Mouse (Mus musculus) midbrain, embryonic 11.5 days (tissue): ENCODE data around the gene Fam81a. TPM values are rescaled to one million over a fixed set of nuclear protein-coding genes. Genes with fewer than 3 reads are reported as not detected.
A peak's percentile ranks its signal among the peaks of the same experiment; 100 is the strongest.

ENCODE experiments used
- ATAC-seq: fragments of 200-750 bp; cut with Nextera tagmentation; 2 replicates; pipeline ENCODE4 v1.8.0; 2017; ENCODE audit warnings: moderate TSS enrichment, moderate library complexity; ENCODE audit not compliant: low FRiP score
- DNase-seq: peaks from one replicate; pipeline ENCODE4 v3.0.0; 2015; ENCODE audit warnings: low spot score; ENCODE audit errors: missing footprints
- H3K27ac ChIP-seq: fragments of 300-500 bp; sonication (generic); 2 replicates; pipeline ENCODE4 v1.5.1; 2014; ENCODE audit warnings: low read depth, low read length
- H3K27me3 ChIP-seq: fragments of 300-500 bp; sonication (generic); 2 replicates; pipeline ENCODE4 v1.6.1; 2014; ENCODE audit warnings: mild to moderate bottlenecking, low read length, moderate library complexity, mixed read lengths; ENCODE audit not compliant: control insufficient read depth, insufficient read depth
- H3K36me3 ChIP-seq: fragments of 300-500 bp; sonication (generic); 2 replicates; pipeline ENCODE4 v1.6.1; 2014; ENCODE audit warnings: mild to moderate bottlenecking, low read length, moderate library complexity, mixed read lengths; ENCODE audit not compliant: control insufficient read depth, insufficient read depth
- H3K4me1 ChIP-seq: fragments of 300-500 bp; sonication (generic); 2 replicates; pipeline ENCODE4 v1.6.1; 2014; ENCODE audit warnings: low read length; ENCODE audit not compliant: control insufficient read depth, insufficient read depth
- H3K4me2 ChIP-seq: fragments of 300-500 bp; sonication (generic); 2 replicates; pipeline ENCODE4 v1.6.1; 2014; ENCODE audit warnings: mild to moderate bottlenecking, moderate library complexity
- H3K4me3 ChIP-seq: fragments of 300-500 bp; sonication (generic); 2 replicates; pipeline ENCODE4 v1.5.1; 2014; ENCODE audit warnings: low read depth, low read length
- H3K9ac ChIP-seq: fragments of 300-500 bp; sonication (generic); 2 replicates; pipeline ENCODE4 v1.6.1; 2014; ENCODE audit warnings: low read length
- H3K9me3 ChIP-seq: fragments of 300-500 bp; sonication (generic); 2 replicates; pipeline ENCODE4 v1.6.1; 2016; ENCODE audit warnings: low read length; ENCODE audit not compliant: control insufficient read depth
- WGBS: fragments of 180-500 bp; shearing (Covaris S2); extraction: QIAGEN DNeasy Blood & Tissue Kit; methylation state at CpG from one replicate; pipeline ENCODE4 v1.1.7; 2014; 5-methylcytosine and 5-hydroxymethylcytosine counted together
- polyA plus RNA-seq: library from polyadenylated mRNA; unstranded; fragments of >200 nt; fragmentation: Nextera tagmentation; extraction: Ambion mirVana; gene quantifications from 2 replicates; pipeline ENCODE4 v1.2.1, GENCODE M21; 2014

Fam81a gene
- 4.7 TPM in 2 replicates for polyA plus RNA-seq

DNA sequence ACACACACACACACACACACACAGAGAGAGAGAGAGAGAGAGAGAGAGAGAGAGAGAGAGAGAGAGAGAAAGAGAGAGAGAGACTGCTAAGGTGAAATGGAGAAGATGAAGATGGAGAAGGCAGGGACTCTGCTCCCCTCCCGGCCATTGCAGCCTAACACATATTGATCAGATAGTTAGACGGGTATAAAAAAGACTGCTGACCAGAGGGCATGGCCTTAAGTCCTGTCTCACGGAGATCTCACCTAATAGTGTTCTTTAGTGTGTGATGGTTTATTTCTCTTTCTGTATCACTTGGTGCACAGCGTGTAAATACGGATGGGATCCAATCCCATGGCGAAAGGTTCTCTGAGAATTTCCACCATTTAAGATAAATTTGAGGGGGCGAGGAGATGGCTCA lies at the start of gene Fam81a:
Fam81a (minus strand) TSS at position 101 of the 400 bp plus-strand sequence.
- peak within 1 kb of the TSS; percentile 93 for H3K4me2 ChIP-seq
- no peak for ATAC-seq
- peaks cover 12% of the 10 kb centered on the region for H3K4me1 ChIP-seq
- peaks cover 7% of the 10 kb centered on the region; the same call in 1 of the 2 replicates for H3K27me3 ChIP-seq
- peak within 1 kb of the TSS; percentile 65 for H3K4me3 ChIP-seq
- WGBS: 73% methylated on average over 7 of the region's 7 CpGs
- H3K27ac ChIP-seq: no peak within 1 kb of the TSS
- H3K9me3 ChIP-seq: no peaks in the 10 kb centered on the region
- no peak for DNase-seq
- no peaks in the 10 kb centered on the region for H3K36me3 ChIP-seq
- peak within 1 kb of the TSS; percentile 64 for H3K9ac ChIP-seq

DNA sequence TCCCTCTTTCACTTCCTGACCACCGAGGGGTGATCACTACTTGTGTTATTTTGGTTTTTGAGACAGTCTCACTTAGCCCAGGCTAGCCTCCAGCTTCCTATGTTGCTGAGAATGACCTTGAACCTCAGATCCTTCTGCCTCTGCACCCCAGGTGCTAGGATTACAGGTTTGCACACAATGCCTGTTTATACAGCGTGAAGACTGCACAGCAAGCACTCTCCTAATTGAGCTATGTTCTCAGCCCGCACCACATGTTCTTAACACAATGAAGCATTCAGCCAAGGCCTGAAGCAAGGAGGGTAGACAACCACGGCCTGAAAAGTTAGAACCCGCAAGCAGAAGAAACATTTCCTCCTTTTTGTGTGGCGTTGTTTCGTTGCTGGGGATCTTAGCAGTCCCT lies 40.3 kb upstream of the Fam81a start:
- Histone ChIP-seq H3K9me3 (no peaks in the 10 kb centered on the region), H3K4me3 (no peak overlapping the region), H3K27ac (no peak overlapping the region), H3K27me3 (no peaks in the 10 kb centered on the region), H3K4me2 (no peak overlapping the region), H3K36me3 (no peaks in the 10 kb centered on the region), H3K4me1 (no peaks in the 10 kb centered on the region), H3K9ac (no peak overlapping the region)
- WGBS: 60% methylated on average over 7 of the region's 7 CpGs
- no peak for DNase-seq
- no peak for ATAC-seq

DNA sequence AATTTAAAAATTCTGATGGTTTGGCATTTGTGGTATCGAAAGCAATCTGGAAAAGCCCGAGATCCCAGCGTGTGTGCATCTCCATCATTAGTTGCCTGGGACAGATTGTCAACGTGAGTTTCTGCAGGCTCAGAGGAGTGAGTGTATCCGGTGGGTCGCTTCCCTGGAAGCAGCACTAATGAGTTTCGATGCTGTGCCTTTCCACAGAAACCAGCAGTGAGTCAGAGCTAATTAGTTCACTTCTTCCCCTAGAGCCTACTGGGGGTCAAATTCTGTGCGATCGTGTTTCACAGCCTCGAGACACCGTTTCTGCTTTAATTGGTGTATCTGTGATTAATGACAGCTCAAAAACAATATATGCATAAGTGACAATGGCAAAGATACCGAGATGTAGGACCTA lies 39.4 kb upstream of the Fam81a start:
- H3K36me3 ChIP-seq: no peaks in the 10 kb centered on the region
- ATAC-seq: no peak
- DNase-seq: no peak
- no peak overlapping the region for H3K9ac ChIP-seq
- no peaks in the 10 kb centered on the region for H3K9me3 ChIP-seq
- no peak overlapping the region for H3K4me2 ChIP-seq
- H3K27ac ChIP-seq: no peak overlapping the region
- H3K4me1 ChIP-seq: no peaks in the 10 kb centered on the region
- H3K27me3 ChIP-seq: no peaks in the 10 kb centered on the region
- no peak overlapping the region for H3K4me3 ChIP-seq
- 79% methylated on average over 12 of the region's 12 CpGs for WGBS

DNA sequence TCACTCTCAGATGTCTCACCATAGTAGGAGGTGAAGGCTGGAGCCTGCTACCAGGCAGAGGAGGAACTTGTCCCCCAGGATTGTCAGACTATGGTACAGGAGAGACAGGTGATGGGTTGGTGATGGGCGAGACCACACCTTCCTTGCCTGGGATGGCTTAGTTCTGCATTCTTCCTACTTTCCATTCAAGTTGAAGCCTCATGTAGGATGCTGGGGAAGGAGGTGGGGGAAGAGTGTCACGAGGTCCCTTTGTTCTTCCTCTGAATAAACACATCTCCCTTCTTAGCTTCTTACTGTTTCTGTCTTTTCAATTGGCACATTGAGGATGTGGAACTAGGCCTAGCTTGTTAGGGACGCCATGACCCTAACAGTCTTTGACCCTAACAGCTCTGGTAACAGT lies 33.9 kb upstream of the Fam81a start:
- H3K9me3 ChIP-seq: no peaks in the 10 kb centered on the region
- no peaks in the 10 kb centered on the region for H3K36me3 ChIP-seq
- WGBS: 77% methylated on average over 3 of the region's 3 CpGs
- ATAC-seq (no peak), DNase-seq (peak; percentile 75)
- no peak overlapping the region for H3K4me2 ChIP-seq
- H3K27ac ChIP-seq: no peak overlapping the region
- H3K4me3 ChIP-seq: no peak overlapping the region
- H3K27me3 ChIP-seq: no peaks in the 10 kb centered on the region
- H3K4me1 ChIP-seq: peaks cover 8% of the 10 kb centered on the region; the same call in 1 of the 2 replicates
- no peak overlapping the region for H3K9ac ChIP-seq

DNA sequence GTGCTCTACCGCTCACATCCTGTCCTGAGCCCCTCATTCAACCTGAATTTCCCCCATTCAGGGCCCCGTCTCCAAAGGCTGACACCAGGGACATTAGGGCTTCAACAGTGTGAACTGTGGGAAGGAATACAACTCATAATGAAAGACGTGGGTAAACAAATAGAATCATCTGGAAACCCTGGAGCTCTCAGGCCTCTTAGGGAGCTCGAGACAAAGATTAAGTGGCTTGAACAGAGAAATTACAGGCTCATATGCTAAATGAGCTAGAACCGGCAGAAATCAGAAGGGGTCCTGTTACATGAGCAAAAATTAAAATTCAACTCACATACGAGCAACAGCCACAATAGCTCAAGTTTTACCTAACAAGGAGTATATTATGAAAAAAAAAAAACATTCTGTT lies 32.5 kb upstream of the Fam81a start:
- no peaks in the 10 kb centered on the region for H3K36me3 ChIP-seq
- no peak overlapping the region for H3K4me3 ChIP-seq
- H3K27ac ChIP-seq: peak overlapping the region; percentile 12; the same call in 1 of the 2 replicates
- 40% methylated on average over 6 of the region's 6 CpGs for WGBS
- peak; percentile 88 for DNase-seq
- H3K4me1 ChIP-seq: peaks cover 8% of the 10 kb centered on the region; the same call in 1 of the 2 replicates
- no peak overlapping the region for H3K9ac ChIP-seq
- no peaks in the 10 kb centered on the region for H3K9me3 ChIP-seq
- no peak overlapping the region for H3K4me2 ChIP-seq
- no peak for ATAC-seq
- H3K27me3 ChIP-seq: no peaks in the 10 kb centered on the region

DNA sequence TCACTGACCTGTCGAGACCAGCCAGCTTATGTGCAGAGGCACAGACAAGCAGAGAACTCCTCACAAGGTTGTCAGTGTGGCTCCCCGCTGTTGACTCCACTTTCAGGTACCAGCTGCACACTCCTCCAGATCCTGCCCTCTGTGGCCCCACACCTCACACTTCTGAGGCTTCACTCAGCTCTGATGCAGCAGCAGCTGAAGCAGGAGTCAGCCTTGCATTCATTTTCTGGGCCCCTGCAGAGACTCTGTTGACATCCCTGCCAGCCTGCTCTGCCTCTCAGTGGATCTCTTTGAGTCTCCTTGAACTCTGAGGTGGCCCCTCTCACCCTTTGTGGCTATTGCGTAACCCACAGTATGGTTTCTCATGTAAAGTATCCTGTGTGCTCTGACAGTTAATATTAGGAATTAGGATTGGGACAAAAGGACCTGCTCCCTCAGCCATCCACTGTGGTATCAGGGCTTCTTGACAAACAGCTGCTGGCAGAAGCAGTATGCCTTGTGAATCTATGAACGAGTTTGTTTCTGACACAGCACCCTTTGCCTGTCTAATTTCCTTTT lies 32.0 kb upstream of the Fam81a start:
- Histone ChIP-seq H3K27ac (peak overlapping the region; percentile 12; the same call in 1 of the 2 replicates), H3K36me3 (no peaks in the 10 kb centered on the region), H3K4me3 (no peak overlapping the region), H3K9me3 (no peaks in the 10 kb centered on the region), H3K4me1 (peaks cover 8% of the 10 kb centered on the region; the same call in 1 of the 2 replicates), H3K27me3 (no peaks in the 10 kb centered on the region), H3K9ac (no peak overlapping the region), H3K4me2 (no peak overlapping the region)
- peak; percentile 69 for DNase-seq
- ATAC-seq: peak; percentile 35; the same call in 1 of the 2 replicates
- WGBS: 34% methylated on average over 4 of the region's 4 CpGs

DNA sequence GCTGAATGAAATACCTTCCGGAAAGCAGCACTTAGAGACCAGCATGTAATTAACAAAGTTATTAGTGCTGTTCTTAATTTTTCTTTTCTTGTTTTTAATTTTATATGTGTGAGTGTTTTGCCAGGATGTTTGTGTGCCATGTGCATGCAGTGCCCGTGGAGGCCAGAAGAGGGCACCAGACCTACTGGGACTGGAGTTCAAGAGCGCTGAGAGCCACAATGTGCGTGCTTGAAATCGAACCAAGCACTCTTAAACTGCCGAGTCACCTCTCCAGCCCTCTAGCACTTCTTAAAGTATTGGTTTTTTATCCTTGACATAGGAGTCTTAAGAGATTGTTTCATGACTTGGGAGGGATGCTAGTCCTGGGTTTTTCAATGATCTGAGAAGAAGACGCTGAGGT lies 26.6 kb upstream of the Fam81a start:
- H3K4me2 ChIP-seq: no peak overlapping the region
- DNase-seq (peak; percentile 64), ATAC-seq (no peak)
- no peaks in the 10 kb centered on the region for H3K4me1 ChIP-seq
- 84% methylated on average over 7 of the region's 7 CpGs for WGBS
- no peaks in the 10 kb centered on the region for H3K9me3 ChIP-seq
- H3K27me3 ChIP-seq: no peaks in the 10 kb centered on the region
- H3K27ac ChIP-seq: no peak overlapping the region
- no peak overlapping the region for H3K9ac ChIP-seq
- H3K36me3 ChIP-seq: no peaks in the 10 kb centered on the region
- no peak overlapping the region for H3K4me3 ChIP-seq

DNA sequence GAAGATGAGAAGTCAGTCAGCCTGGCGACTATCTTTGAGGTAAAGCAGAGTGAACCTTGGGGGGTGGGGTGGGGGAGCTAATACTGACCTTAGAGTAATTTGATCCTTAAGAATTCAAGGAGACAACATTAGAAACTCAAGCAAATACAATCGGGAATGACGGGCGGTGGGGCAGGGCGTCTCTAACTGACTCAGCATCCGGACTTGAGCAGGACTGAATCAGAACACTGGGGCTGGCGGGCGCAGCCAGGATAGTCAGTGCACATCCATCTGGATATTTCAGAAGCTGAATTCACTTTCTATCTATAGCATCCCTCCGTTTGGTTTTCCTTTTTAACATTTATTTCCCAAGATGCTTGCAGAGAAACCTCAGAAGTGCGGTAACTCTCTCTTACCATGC lies 17.7 kb upstream of the Fam81a start:
- Histone ChIP-seq H3K36me3 (no peaks in the 10 kb centered on the region), H3K27ac (no peak overlapping the region), H3K27me3 (no peaks in the 10 kb centered on the region), H3K4me2 (no peak overlapping the region), H3K9ac (no peak overlapping the region), H3K9me3 (no peaks in the 10 kb centered on the region), H3K4me3 (no peak overlapping the region), H3K4me1 (no peaks in the 10 kb centered on the region)
- DNase-seq: no peak
- 86% methylated on average over 10 of the region's 10 CpGs for WGBS
- ATAC-seq: no peak

DNA sequence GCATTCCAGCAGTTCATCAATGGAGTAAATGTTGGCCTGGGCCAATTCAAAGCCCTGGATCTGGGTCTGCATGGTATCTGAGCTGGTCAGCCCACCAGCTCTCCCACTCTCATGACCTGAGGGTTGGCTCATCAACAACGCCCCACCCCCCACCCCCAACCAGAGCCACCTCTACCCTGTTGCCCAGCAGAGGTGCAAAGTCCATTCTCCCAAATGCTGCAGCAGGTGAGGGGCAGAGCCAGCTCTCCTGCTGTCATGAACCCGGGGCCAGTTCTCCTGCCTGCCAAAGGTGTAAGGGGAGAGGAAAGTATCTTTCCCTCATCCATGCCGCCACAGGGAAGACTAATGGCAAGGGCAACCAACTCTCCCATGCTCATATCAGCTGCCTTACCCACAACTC lies 5.3 kb upstream of the Fam81a start:
- ATAC-seq (no peak), DNase-seq (no peak)
- 87% methylated on average over 3 of the region's 3 CpGs for WGBS
- no peak overlapping the region for H3K27ac ChIP-seq
- no peaks in the 10 kb centered on the region for H3K9me3 ChIP-seq
- H3K36me3 ChIP-seq: no peaks in the 10 kb centered on the region
- no peak overlapping the region for H3K9ac ChIP-seq
- no peaks in the 10 kb centered on the region for H3K27me3 ChIP-seq
- no peak overlapping the region for H3K4me2 ChIP-seq
- no peaks in the 10 kb centered on the region for H3K4me1 ChIP-seq
- H3K4me3 ChIP-seq: no peak overlapping the region
